Mouse (Mus musculus): Measurements from ENCODE around the gene Hoxa11.

The Hoxa11 gene

GRCm38 (mm10) chr6:52230516-52231165, 15.0 kb downstream of the Hoxa11 start, which contains the start of gene Hoxa9:
Gene Hoxa9 (minus strand): TSS chr6:52231089.
- peak; percentile 70 for DNase-seq

- DNase-seq, result peak; percentile 86
Measured at GRCm38 (mm10) chr6:52229558-52230416, 15.8 kb downstream of the Hoxa11 start.

- peak; percentile 53 for DNase-seq
Measured at GRCm38 (mm10) chr6:52228475-52229465, 16.8 kb downstream of the Hoxa11 start.

GRCm38 (mm10) chr6:52227470-52228222, 18.0 kb downstream of the Hoxa11 start:
- DNase-seq, result peak; percentile 47

- peak; percentile 48 for DNase-seq
Measured at GRCm38 (mm10) chr6:52226569-52227257, 18.9 kb downstream of the Hoxa11 start.

- DNase-seq, result peak; percentile 91
Measured at GRCm38 (mm10) chr6:52225612-52226568, 19.7 kb downstream of the Hoxa11 start.

- peak; percentile 38 for DNase-seq
Measured at GRCm38 (mm10) chr6:52224895-52225611, 20.6 kb downstream of the Hoxa11 start.

- DNase-seq, result peak; percentile 33
Measured at GRCm38 (mm10) chr6:52223939-52224760, 21.5 kb downstream of the Hoxa11 start.

- DNase-seq, result no peak
Measured at GRCm38 (mm10) chr6:52222729-52223128, 22.9 kb downstream of the Hoxa11 start.

GRCm38 (mm10) chr6:52221993-52222685, 23.5 kb downstream of the Hoxa11 start:
- no peak for DNase-seq

GRCm38 (mm10) chr6:52221337-52221992, 24.1 kb downstream of the Hoxa11 start, which contains the start of gene Hoxa7:
Gene Hoxa7 (minus strand): TSS chr6:52221854.
- DNase-seq, result peak; percentile 94

- DNase-seq, result peak; percentile 20
Measured at GRCm38 (mm10) chr6:52220865-52221310, 24.7 kb downstream of the Hoxa11 start.

GRCm38 (mm10) chr6:52220003-52220864, 25.4 kb downstream of the Hoxa11 start:
- peak; percentile 69 for DNase-seq

GRCm38 (mm10) chr6:52219234-52219942, 26.2 kb downstream of the Hoxa11 start:
- peak; percentile 34 for DNase-seq

- DNase-seq, result peak; percentile 48
Measured at GRCm38 (mm10) chr6:52218643-52219215, 26.9 kb downstream of the Hoxa11 start.
